Mouse (Mus musculus) G1E (cell line): ENCODE results near the gene Specc1.

Source experiments
- CTCF ChIP-seq: IDR thresholded peaks from 2 replicates; pipeline ENCODE4 v1.5.1; 2012; ENCODE audit warnings: low read depth, low read length, inconsistent platforms, mixed read lengths
- GATA1 ChIP-seq: IDR thresholded peaks from 2 replicates; pipeline ENCODE4 v1.6.1; 2012; ENCODE audit warnings: borderline replicate concordance, low read length, inconsistent platforms, mixed read lengths
- GATA2 ChIP-seq: IDR thresholded peaks from 2 replicates; pipeline ENCODE4 v1.6.1; 2012; ENCODE audit warnings: low read depth, low read length, inconsistent platforms, borderline replicate concordance
- POLR2AphosphoS5 ChIP-seq: IDR thresholded peaks from 2 replicates; pipeline ENCODE4 v1.6.1; 2012; ENCODE audit warnings: low read depth, low read length, inconsistent platforms; ENCODE audit not compliant: insufficient replicate concordance
- TAL1 ChIP-seq: conservative IDR thresholded peaks from 2 replicates; pipeline ENCODE4 v1.6.1; 2012; ENCODE audit warnings: low read depth, low read length, inconsistent platforms, mixed read lengths

DNA sequence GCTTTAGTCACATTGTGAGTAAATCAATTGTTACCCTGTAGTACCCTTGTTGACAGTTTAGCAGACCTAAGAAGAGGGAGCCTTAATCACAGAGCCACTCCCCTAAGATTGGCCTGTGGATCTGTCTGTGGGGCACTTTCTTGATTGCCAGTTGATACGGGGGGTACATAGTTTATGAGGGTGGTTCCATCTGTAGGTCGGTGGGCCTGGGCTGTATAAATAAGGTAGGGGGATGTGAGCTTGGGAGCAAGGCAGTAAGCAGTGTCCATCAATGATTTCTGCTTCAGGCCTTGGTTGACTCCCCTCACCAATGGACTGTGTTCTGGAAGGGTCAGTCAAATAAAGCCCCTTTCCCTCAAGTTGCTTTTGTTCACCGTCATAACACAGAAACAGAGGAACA, 115.8 kb downstream of the Specc1 start:
- TF ChIP-seq CTCF (no peak), POLR2AphosphoS5 (no peak), TAL1 (no peak), GATA1 (no peak), GATA2 (no peak)
